Comparison of ENCODE assay signal across 8 mouse cellular contexts in genomic region chr8:105259721-105260320, GRCm38 (mm10). TPM values are rescaled to one million over a fixed set of nuclear protein-coding genes. Genes with fewer than 3 reads are reported as not detected.
A peak's percentile ranks its signal among the peaks of the same experiment; 100 is the strongest.
DNase-seq lines count a peak whose midpoint lies in the region; ATAC-seq lines count a peak whose summit lies in the region.

No protein-coding gene starts in this region.

- H3K9me3 ChIP-seq in intestine, embryonic 14.5 days (ENCODE audit: control insufficient read depth, low read length) = no peaks in the 10 kb centered on the region
- H3K9me3 ChIP-seq in midbrain, embryonic 15.5 days = no peaks in the 10 kb centered on the region

- H3K27me3 ChIP-seq in intestine, embryonic 14.5 days (replicated peaks; ENCODE audit: control insufficient read depth, insufficient read depth, low read length) = peaks cover 52% of the 10 kb centered on the region
- peaks cover 77% of the 10 kb centered on the region for H3K27me3 ChIP-seq in midbrain, embryonic 15.5 days (replicated peaks)

- peak overlapping the region; percentile 66 for H3K4me2 ChIP-seq in intestine, embryonic 14.5 days (ENCODE audit: low read length)
- peak overlapping the region; percentile 61 for H3K4me2 ChIP-seq in midbrain, embryonic 15.5 days

- H3K36me3 ChIP-seq in intestine, embryonic 14.5 days (ENCODE audit: control insufficient read depth, insufficient read depth, low read length) = no peaks in the 10 kb centered on the region
- no peaks in the 10 kb centered on the region for H3K36me3 ChIP-seq in midbrain, embryonic 15.5 days (replicated peaks)

- ATAC-seq in common myeloid progenitor, adult 5-6 weeks (replicated peaks; ENCODE audit: low read depth, poor library complexity, severe bottlenecking) = peak; percentile 57
- ATAC-seq in intestine, embryonic 14.5 days (replicated peaks; ENCODE audit: low FRiP score, low TSS enrichment, low read depth) = peak; percentile 42; the same call in 1 of the 2 replicates
- peak; percentile 59 for ATAC-seq in midbrain, embryonic 15.5 days (replicated peaks)

- peaks cover 20% of the 10 kb centered on the region for H3K4me1 ChIP-seq in intestine, embryonic 14.5 days (replicated peaks; ENCODE audit: control insufficient read depth, insufficient read depth, low read length)
- peaks cover 27% of the 10 kb centered on the region for H3K4me1 ChIP-seq in midbrain, embryonic 15.5 days

- 4% methylated on average over 30 of the region's 30 CpGs for WGBS in intestine, embryonic 14.5 days
- 3% methylated on average over 30 of the region's 30 CpGs for WGBS in midbrain, embryonic 15.5 days

- H3K27ac ChIP-seq in intestine, embryonic 14.5 days (ENCODE audit: low read depth) = no peak overlapping the region
- no peak overlapping the region for H3K27ac ChIP-seq in midbrain, embryonic 15.5 days

- H3K9ac ChIP-seq in intestine, embryonic 14.5 days (ENCODE audit: low read length) = 0 out of 2 replicates have a peak overlapping the region, but pooled peaks have one; percentile 20
- peak overlapping the region; percentile 3; the same call in 1 of the 2 replicates for H3K9ac ChIP-seq in midbrain, embryonic 15.5 days

- H3K4me3 ChIP-seq in intestine, embryonic 14.5 days (ENCODE audit: low read depth, low read length) = peak overlapping the region; percentile 35
- H3K4me3 ChIP-seq in midbrain, embryonic 15.5 days = peak overlapping the region; percentile 35

- peak; percentile 70 for DNase-seq in layer of hippocampus, adult 11-12 months (ENCODE audit: low spot score)
- no peak for DNase-seq in layer of hippocampus, adult 9-11 months
- DNase-seq in gastrocnemius, postnatal 10 days = peak; percentile 89
- peak; percentile 93 for DNase-seq in intestine, embryonic 14.5 days (ENCODE audit: low spot score)
- DNase-seq in liver = peak; percentile 81
- DNase-seq in spleen, postnatal 10 days (ENCODE audit: low spot score in 2 of 2) = peak; percentile 80 to 88

RNA-seq across cellular contexts. Expression of gene Tradd, which starts 4.6 kb away (rescaled TPM):
- total RNA-seq in common myeloid progenitor, adult 5-6 weeks (2017) = 14.2 and 19.1 TPM in 2 replicates
- total RNA-seq in gastrocnemius, postnatal 10 days (2021) = 1 to 10 TPM; 3.3 to 4.4 TPM
- polyA plus RNA-seq in intestine, embryonic 14.5 days (2014; fragmentation: Nextera tagmentation; extraction: Ambion mirVana) = 26.2 and 26.8 TPM in 2 replicates
- 13.5 and 13.6 TPM in 2 replicates for polyA plus RNA-seq in midbrain, embryonic 15.5 days (2015; fragmentation: Nextera tagmentation; extraction: Ambion mirVana)

RNA-seq across cellular contexts. Expression of gene Fbxl8, which starts 4.6 kb away (rescaled TPM):
- 5.2 and 5.6 TPM in 2 replicates for total RNA-seq in common myeloid progenitor, adult 5-6 weeks (2017)
- total RNA-seq in gastrocnemius, postnatal 10 days (2021) = 1 to 10 TPM in 1 of 2 experiments, under 1 TPM in 1; 0.85 to 1.6 TPM
- 4.5 and 4.9 TPM in 2 replicates for polyA plus RNA-seq in intestine, embryonic 14.5 days (2014; fragmentation: Nextera tagmentation; extraction: Ambion mirVana)
- polyA plus RNA-seq in midbrain, embryonic 15.5 days (2015; fragmentation: Nextera tagmentation; extraction: Ambion mirVana) = 0.99 and 1.3 TPM in 2 replicates

RNA-seq across cellular contexts. Expression of gene B3gnt9, which starts 4.9 kb away (rescaled TPM):
- 0.18 TPM in 1 of 2 replicates, not detected in the other for total RNA-seq in common myeloid progenitor, adult 5-6 weeks (2017)
- total RNA-seq in gastrocnemius, postnatal 10 days (2021) = 1 to 10 TPM; 8.6 to 9.9 TPM
- polyA plus RNA-seq in intestine, embryonic 14.5 days (2014; fragmentation: Nextera tagmentation; extraction: Ambion mirVana) = 19.1 and 20.3 TPM in 2 replicates
- 8.1 TPM in 2 replicates for polyA plus RNA-seq in midbrain, embryonic 15.5 days (2015; fragmentation: Nextera tagmentation; extraction: Ambion mirVana)

RNA-seq across cellular contexts. Expression of gene Hsf4, which starts 9.8 kb away (rescaled TPM):
- not detected in 2 replicates for total RNA-seq in common myeloid progenitor, adult 5-6 weeks (2017)
- under 1 TPM; 0.42 to 0.70 TPM for total RNA-seq in gastrocnemius, postnatal 10 days (2021)
- polyA plus RNA-seq in intestine, embryonic 14.5 days (2014; fragmentation: Nextera tagmentation; extraction: Ambion mirVana) = 0.35 TPM in 1 of 2 replicates, not detected in the other
- 0.25 and 0.42 TPM in 2 replicates for polyA plus RNA-seq in midbrain, embryonic 15.5 days (2015; fragmentation: Nextera tagmentation; extraction: Ambion mirVana)

RNA-seq across cellular contexts. Expression of gene Nol3, which starts 16.1 kb away (rescaled TPM):
- 0.05 TPM in 1 of 2 replicates, not detected in the other for total RNA-seq in common myeloid progenitor, adult 5-6 weeks (2017)
- 10 to 100 TPM; 22.3 to 22.8 TPM for total RNA-seq in gastrocnemius, postnatal 10 days (2021)
- 1.3 and 1.4 TPM in 2 replicates for polyA plus RNA-seq in intestine, embryonic 14.5 days (2014; fragmentation: Nextera tagmentation; extraction: Ambion mirVana)
- 4.0 and 4.5 TPM in 2 replicates for polyA plus RNA-seq in midbrain, embryonic 15.5 days (2015; fragmentation: Nextera tagmentation; extraction: Ambion mirVana)
